Mouse (Mus musculus): Measurements from ENCODE around the gene Cox5a.

GRCm38 (mm10) chr9:57523754-57524153 is 2.7 kb downstream of the Cox5a start:
- TF ChIP-seq ZC3H11A (IDR thresholded peaks at IDR 0.05; ENCODE audit: low read depth, low read length) = no peak
- peak in 1 of 2 experiments; percentile 80; a peak in 3 of 4 replicates for TF ChIP-seq CTCF (conservative IDR thresholded peaks at IDR 0.05 in 1 of 2, IDR thresholded peaks at IDR 0.05 in 1 of 2; ENCODE audit: low read depth in 2 of 2, low read length in 2 of 2)
- TF ChIP-seq SMC3 (IDR thresholded peaks at IDR 0.05; ENCODE audit: low read depth, low read length) = peak; percentile 48
- TF ChIP-seq POLR2A (IDR thresholded peaks at IDR 0.05; ENCODE audit: low read depth, low read length) = no peak
- TF ChIP-seq USF1 (IDR thresholded peaks at IDR 0.05; ENCODE audit: low read depth, low read length) = no peak
- no peak for TF ChIP-seq JUND (conservative IDR thresholded peaks at IDR 0.05; ENCODE audit: low read depth, low read length)
- TF ChIP-seq EP300 (IDR thresholded peaks at IDR 0.05; ENCODE audit: low read length) = no peak
- no peak for TF ChIP-seq E2F4 (IDR thresholded peaks at IDR 0.05; ENCODE audit: insufficient replicate concordance, low read depth, low read length)
